Mouse (Mus musculus) cerebellum, adult 11 months (tissue): Measurements from ENCODE around the gene Krt4.

ENCODE experiments used
- DNase-seq: peaks from one replicate; pipeline ENCODE4 v3.0.0; 2022

Krt4 gene

GRCm38 (mm10) chr15:101892820-101893219 lies 31.7 kb downstream of the Krt4 start, which contains the start of gene Krt76:
Gene Krt76 (minus strand): TSS chr15:101892920.
- DNase-seq: no peak

- DNase-seq: no peak
Observed at GRCm38 (mm10) chr15:101879776-101880175, 44.8 kb downstream of the Krt4 start.

GRCm38 (mm10) chr15:101878041-101878440 lies 46.5 kb downstream of the Krt4 start:
- DNase-seq: no peak

GRCm38 (mm10) chr15:101874383-101874782 lies 50.2 kb downstream of the Krt4 start:
- no peak for DNase-seq

GRCm38 (mm10) chr15:101873231-101873630 lies 51.3 kb downstream of the Krt4 start:
- no peak for DNase-seq

GRCm38 (mm10) chr15:101869431-101869830 lies 55.1 kb downstream of the Krt4 start, which contains the start of gene Krt77:
Gene Krt77 (minus strand): TSS chr15:101869705.
- no peak for DNase-seq
